Mouse (Mus musculus) heart, embryonic 16.5 days (tissue): Measurements from ENCODE around the gene Scai. TPM values are rescaled to one million over a fixed set of nuclear protein-coding genes. Genes with fewer than 3 reads are reported as not detected.
"Not testable (repeated sequence)": the region's sequence is repeated elsewhere in the genome, so short reads cannot be mapped to it uniquely, and the experiment has no call there.

ENCODE experiments used
- ATAC-seq: fragments of 200-750 bp; cut with Nextera tagmentation; replicated peaks from 2 replicates; pipeline ENCODE4 v1.8.0; 2017; ENCODE audit warnings: moderate number of reproducible peaks; ENCODE audit not compliant: insufficient read depth, low FRiP score; ENCODE audit errors: extremely low read depth
- H3K27ac ChIP-seq: fragments of 300-500 bp; sonication (generic); 2 replicates; pipeline ENCODE4 v1.5.1; 2014; ENCODE audit warnings: mild to moderate bottlenecking, low read length, control low read depth, moderate library complexity
- H3K27me3 ChIP-seq: fragments of 300-500 bp; sonication (generic); 2 replicates; pipeline ENCODE4 v1.6.1; 2014; ENCODE audit warnings: low read length, mixed read lengths; ENCODE audit not compliant: control insufficient read depth, insufficient read depth
- H3K36me3 ChIP-seq: fragments of 300-500 bp; sonication (generic); 2 replicates; pipeline ENCODE4 v1.6.1; 2014; ENCODE audit not compliant: control insufficient read depth, insufficient read depth
- H3K4me1 ChIP-seq: fragments of 300-500 bp; sonication (generic); 2 replicates; pipeline ENCODE4 v1.6.1; 2014; ENCODE audit warnings: low read length, mixed read lengths; ENCODE audit not compliant: control insufficient read depth, insufficient read depth
- H3K4me2 ChIP-seq: fragments of 300-500 bp; sonication (generic); 2 replicates; pipeline ENCODE4 v1.6.1; 2014; ENCODE audit warnings: low read depth, mild to moderate bottlenecking, control low read depth, low read length
- H3K4me3 ChIP-seq: fragments of 300-500 bp; sonication (generic); 2 replicates; pipeline ENCODE4 v1.5.1; 2014; ENCODE audit warnings: mild to moderate bottlenecking, control low read depth, low read length
- H3K9ac ChIP-seq: fragments of 300-500 bp; sonication (generic); 2 replicates; pipeline ENCODE4 v1.6.1; 2014; ENCODE audit warnings: low read length, control low read depth
- H3K9me3 ChIP-seq: fragments of 300-500 bp; sonication (generic); replicated peaks from 2 replicates; pipeline ENCODE4 v1.6.1; 2016; ENCODE audit warnings: low read length; ENCODE audit not compliant: control insufficient read depth
- WGBS: fragments of 180-500 bp; shearing (Covaris S2); extraction: QIAGEN DNeasy Blood & Tissue Kit; methylation state at CpG from one replicate; pipeline ENCODE4 v1.1.7; 2014; 5-methylcytosine and 5-hydroxymethylcytosine counted together
- polyA plus RNA-seq: library from polyadenylated mRNA; unstranded; fragments of >200 nt; fragmentation: Nextera tagmentation; extraction: Ambion mirVana; gene quantifications from 2 replicates; pipeline ENCODE4 v1.2.1, GENCODE M21; 2015

Scai gene
- 5.3 and 5.4 TPM in 2 replicates for polyA plus RNA-seq

DNA sequence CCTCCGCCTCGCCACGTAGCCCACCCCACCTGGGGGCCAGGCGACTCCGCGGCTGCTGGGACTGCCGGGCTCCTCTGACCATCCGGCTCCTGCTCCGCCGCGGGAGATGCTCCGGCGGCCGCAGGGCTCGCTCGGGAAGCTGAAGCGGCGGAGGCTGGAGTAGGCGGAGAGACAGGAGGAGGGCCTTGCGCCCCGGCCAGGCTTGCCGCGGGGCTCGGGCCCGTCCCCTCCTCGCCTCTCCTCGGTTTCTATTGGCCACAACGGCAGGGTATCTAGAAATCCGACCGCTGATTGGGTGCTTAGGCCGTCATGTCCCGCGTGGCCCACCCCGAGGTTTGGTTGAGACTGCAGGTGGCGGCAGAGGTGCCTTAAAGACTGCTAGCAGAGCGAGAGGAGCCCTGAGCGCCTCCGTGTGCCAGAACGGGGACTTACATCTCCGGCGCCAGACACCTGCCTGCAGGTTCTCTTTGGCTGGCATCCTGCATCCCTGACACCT, at the start of gene Scai:
TSS of gene Scai (minus strand) at position 174 of the 496 bp plus-strand sequence.
- H3K4me3 ChIP-seq, result peak within 1 kb of the TSS; percentile 86
- ATAC-seq, result peak; percentile 100

DNA sequence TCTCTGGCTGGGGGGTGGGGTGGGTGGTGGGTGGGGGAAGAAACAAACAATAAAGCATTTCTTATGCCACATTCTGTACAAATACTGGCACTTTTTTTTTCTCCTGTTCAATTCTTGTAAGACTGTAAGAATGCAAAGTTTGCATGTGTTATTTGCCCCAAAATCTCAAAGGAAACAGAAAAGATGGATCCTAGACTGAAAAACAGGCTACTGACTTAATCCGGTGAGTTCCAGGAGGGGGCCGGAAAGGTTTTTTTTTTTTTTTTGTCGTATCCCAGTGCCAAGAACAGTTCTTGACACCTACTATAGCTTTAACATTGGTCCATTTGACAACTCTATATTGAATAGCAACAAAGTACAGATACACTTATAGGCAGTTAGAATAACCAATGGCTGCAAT, 36.2 kb upstream of the Scai start:
- peak overlapping the region; percentile 73 for H3K4me2 ChIP-seq
- peaks cover 11% of the 10 kb centered on the region for H3K4me1 ChIP-seq
- H3K9me3 ChIP-seq, result no peaks in the 10 kb centered on the region
- peak overlapping the region; percentile 97 for H3K27ac ChIP-seq
- H3K4me3 ChIP-seq, result peak overlapping the region; percentile 89
- no peaks in the 10 kb centered on the region for H3K36me3 ChIP-seq
- no peaks in the 10 kb centered on the region for H3K27me3 ChIP-seq
- no peak for ATAC-seq
- WGBS, result 25% methylated on average over 3 of the region's 3 CpGs
- H3K9ac ChIP-seq, result peak overlapping the region; percentile 68

More for the DNA sequence above, at the start of gene Scai:
- Histone ChIP-seq H3K9me3 (no peaks in the 10 kb centered on the region), H3K4me1 (peaks cover 6% of the 10 kb centered on the region; the same call in 1 of the 2 replicates), H3K4me2 (peak within 1 kb of the TSS; percentile 95), H3K27ac (peak within 1 kb of the TSS; percentile 92), H3K36me3 (peaks cover 5% of the 10 kb centered on the region; the same call in 1 of the 2 replicates), H3K9ac (peak within 1 kb of the TSS; percentile 80), H3K27me3 (no peaks in the 10 kb centered on the region)
- 0% methylated on average over 41 of the region's 41 CpGs for WGBS

DNA sequence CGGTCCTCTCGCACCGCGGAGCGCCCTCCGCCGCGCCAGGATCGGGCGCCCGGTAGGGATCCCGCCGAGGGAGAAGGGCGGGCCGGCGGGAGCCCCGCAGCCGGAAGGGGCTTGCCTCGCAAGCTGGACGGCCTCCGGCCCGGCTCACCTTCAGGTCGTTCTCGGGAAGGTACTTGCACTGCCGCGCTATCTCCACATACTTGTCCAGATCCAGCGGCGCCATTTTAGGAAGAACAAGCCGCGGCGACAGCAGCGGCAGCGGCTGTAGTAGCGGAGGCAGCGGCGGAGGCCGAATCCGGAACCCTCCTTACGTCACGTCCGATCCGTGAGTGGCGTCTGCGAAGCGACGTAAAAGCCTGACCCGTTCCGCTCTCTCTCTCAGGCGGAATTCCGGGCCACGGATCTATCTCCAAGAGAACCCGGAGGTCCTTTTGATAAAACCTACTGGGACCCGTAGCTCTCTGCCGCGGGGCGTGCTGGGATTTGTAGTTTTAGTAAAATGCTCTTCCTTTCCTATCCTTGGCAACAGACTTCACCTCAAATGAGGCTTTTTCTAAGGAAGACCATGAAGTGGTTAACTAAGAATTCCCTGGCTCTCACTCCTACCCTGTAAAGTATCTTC, 35.6 kb upstream of the Scai start, which contains the start of gene Ppp6c:
TSS of gene Ppp6c (minus strand) at position 433 of the 622 bp plus-strand sequence.
- Histone ChIP-seq H3K4me2 (peak within 1 kb of the TSS; percentile 73), H3K36me3 (no peaks in the 10 kb centered on the region), H3K27ac (peak within 1 kb of the TSS; percentile 97), H3K4me1 (peaks cover 11% of the 10 kb centered on the region), H3K9me3 (no peaks in the 10 kb centered on the region), H3K9ac (peak within 1 kb of the TSS; percentile 94), H3K4me3 (peak within 1 kb of the TSS; percentile 89), H3K27me3 (no peaks in the 10 kb centered on the region)
- peak; percentile 98 for ATAC-seq
- under 1% methylated on average over 56 of the region's 56 CpGs for WGBS

DNA sequence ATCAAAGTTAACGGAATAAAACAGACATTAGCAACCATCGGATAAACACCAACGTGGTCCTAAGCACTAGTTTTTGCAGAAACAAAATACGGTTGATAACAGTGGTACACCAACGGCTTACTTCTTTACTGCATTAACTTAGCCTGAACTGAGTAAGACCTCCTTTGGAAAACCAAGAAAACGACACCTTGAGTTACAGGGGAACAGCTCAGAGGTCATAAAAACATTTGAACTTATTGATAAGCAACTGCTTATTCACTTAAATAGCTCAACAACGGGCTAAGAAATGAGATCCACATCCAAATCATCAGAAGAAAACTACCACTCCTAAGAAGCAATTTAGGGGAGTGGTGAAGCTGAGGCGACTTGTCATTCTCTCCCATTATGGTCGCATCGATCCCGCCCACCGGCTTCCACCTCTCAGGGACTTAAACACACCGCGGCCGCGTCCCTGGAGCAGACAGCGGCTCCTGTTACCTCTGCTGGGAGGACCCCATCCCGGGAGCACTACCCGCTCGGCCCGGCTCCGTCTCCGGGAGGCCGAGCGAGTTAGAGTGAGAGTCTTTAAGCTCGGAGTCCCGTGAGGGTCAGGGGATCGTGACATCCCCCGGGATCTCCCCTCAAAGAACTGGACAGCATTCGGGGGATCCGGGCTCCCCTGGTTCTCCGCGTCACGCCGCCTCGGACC, 34.9 kb upstream of the Scai start:
- peaks cover 11% of the 10 kb centered on the region for H3K4me1 ChIP-seq
- H3K9me3 ChIP-seq, H3K27me3 ChIP-seq, H3K36me3 ChIP-seq: not testable (repeated sequence)
- peak overlapping the region; percentile 89 for H3K4me3 ChIP-seq
- peak overlapping the region; percentile 97 for H3K27ac ChIP-seq
- WGBS, result 3% methylated on average over 29 of the region's 36 CpGs
- peak overlapping the region; percentile 94 for H3K9ac ChIP-seq
- peak; percentile 43 for ATAC-seq
- peak overlapping the region; percentile 71 for H3K4me2 ChIP-seq

DNA sequence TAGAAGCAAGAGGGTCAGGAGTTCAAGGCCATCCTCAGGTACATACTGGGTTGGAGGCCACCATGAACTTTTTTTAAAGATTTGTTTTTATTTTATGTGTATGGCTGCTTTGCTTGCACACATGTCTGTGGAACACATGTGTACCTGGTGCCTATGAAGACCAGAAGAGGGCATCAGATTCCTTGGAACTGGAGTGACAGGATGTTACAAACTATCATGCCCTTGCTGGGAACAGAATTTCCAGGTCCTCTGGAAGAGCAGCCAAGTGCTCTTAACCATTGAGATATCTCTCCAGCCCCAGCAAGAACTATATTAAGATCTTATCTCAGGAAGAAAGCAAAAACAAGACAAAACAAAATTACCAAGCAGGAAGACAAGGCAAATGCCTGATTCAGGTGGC, 34.1 kb upstream of the Scai start:
- H3K4me3 ChIP-seq, result peak overlapping the region; percentile 89
- peak overlapping the region; percentile 71 for H3K4me2 ChIP-seq
- no peaks in the 10 kb centered on the region for H3K27me3 ChIP-seq
- H3K36me3 ChIP-seq, result no peaks in the 10 kb centered on the region
- peaks cover 11% of the 10 kb centered on the region for H3K4me1 ChIP-seq
- H3K9ac ChIP-seq, result no peak overlapping the region
- ATAC-seq, result no peak
- no peaks in the 10 kb centered on the region for H3K9me3 ChIP-seq
- H3K27ac ChIP-seq, result no peak overlapping the region

DNA sequence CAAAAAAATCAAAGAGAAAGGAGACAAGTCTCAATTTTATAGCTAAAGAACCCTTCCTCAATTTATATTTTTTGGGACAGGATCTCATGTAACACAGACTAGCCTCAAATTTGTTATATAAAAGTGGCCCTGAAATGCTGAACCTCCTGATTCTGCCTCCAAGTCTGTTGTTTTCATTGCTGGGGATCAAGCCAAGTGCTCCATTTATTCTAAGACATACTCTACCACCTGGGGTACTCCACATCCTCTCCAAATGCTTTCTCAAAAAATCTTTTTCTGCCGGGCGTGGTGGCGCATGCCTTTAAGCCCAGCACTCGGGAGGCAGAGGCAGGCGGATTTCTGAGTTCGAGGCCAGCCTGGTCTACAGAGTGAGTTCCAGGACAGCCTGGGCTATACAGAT, 29.5 kb upstream of the Scai start:
- no peak for ATAC-seq
- Histone ChIP-seq H3K36me3 (no peaks in the 10 kb centered on the region), H3K4me2 (no peak overlapping the region), H3K9ac (no peak overlapping the region), H3K27ac (no peak overlapping the region), H3K9me3 (no peaks in the 10 kb centered on the region), H3K4me1 (peaks cover 14% of the 10 kb centered on the region), H3K27me3 (no peaks in the 10 kb centered on the region), H3K4me3 (no peak overlapping the region)
- WGBS, result 92% methylated on average over 6 of the region's 6 CpGs

DNA sequence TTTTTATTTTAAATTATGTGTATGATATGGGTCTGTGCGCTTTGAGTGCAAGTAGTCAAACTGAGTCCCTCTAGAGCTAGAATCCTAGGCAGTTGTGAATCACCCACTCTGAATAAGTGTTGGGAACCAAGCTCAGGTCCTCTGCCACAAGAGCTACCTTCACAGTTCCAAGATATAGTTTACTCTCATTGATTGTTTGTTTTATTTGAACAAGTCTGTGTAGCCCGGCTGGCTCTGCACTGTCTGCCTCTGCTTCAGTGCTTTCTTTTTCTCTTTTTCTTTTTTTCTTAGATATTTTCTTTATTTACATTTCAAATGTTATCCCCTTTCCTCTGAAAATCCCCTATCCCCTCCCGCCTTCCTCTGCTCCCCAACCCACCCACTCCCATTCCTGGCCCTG, 28.5 kb upstream of the Scai start:
- no peak for ATAC-seq
- 88% methylated on average over 3 of the region's 3 CpGs for WGBS
- Histone ChIP-seq H3K9ac (no peak overlapping the region), H3K4me3 (no peak overlapping the region), H3K4me1 (peaks cover 8% of the 10 kb centered on the region; the same call in 1 of the 2 replicates), H3K36me3 (no peaks in the 10 kb centered on the region), H3K27me3 (no peaks in the 10 kb centered on the region), H3K27ac (no peak overlapping the region), H3K9me3 (no peaks in the 10 kb centered on the region), H3K4me2 (no peak overlapping the region)

DNA sequence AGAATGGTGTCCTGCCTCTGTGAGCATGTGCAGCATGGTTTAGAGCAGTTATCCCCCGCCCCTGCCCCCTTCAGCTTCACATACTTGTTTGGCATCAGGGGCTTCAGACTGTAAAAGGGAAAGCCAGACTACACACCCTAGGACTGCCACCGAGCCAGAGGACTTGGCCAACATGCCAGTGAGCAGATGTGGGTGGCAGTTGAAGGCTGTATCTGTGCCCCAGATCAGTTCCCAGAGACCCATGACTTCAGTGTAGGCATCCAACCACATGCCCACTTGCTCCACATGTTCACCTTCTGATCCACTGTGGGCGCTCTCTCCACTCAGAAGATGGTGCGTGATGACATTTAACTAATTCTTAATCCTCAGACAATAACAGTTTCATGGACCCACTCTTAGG, 26.6 kb upstream of the Scai start:
- 96% methylated on average over 4 of the region's 4 CpGs for WGBS
- no peak overlapping the region for H3K4me2 ChIP-seq
- ATAC-seq, result no peak

DNA sequence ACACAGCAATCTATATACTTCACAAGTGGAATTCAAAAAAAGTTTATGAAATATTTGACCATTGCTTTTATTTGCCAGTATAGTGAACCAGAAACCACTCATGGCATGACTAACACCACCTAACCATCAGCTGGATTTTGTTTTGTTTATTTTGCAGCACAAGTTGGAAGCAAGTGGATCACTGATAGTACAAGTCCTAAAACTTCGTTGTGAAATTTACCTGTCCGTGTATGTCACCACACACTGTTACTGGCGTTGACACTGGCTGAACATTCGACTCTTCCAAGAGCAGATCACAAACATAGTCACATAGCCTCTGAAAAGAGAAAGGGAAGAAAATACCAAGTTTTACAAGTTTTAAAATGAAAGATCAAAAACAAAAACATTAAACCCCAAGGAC, 20.2 kb upstream of the Scai start:
- Histone ChIP-seq H3K9me3 (no peaks in the 10 kb centered on the region), H3K27me3 (no peaks in the 10 kb centered on the region), H3K27ac (no peak overlapping the region), H3K4me1 (peaks cover 6% of the 10 kb centered on the region; the same call in 1 of the 2 replicates), H3K36me3 (no peaks in the 10 kb centered on the region; the same call in 1 of the 2 replicates), H3K9ac (no peak overlapping the region), H3K4me2 (no peak overlapping the region), H3K4me3 (no peak overlapping the region)
- 90% methylated on average over 4 of the region's 4 CpGs for WGBS
- no peak for ATAC-seq

More for the DNA sequence above, 26.6 kb upstream of the Scai start:
- H3K9me3 ChIP-seq, result no peaks in the 10 kb centered on the region
- H3K27ac ChIP-seq, result no peak overlapping the region
- H3K27me3 ChIP-seq, result no peaks in the 10 kb centered on the region
- no peak overlapping the region for H3K9ac ChIP-seq
- no peaks in the 10 kb centered on the region for H3K36me3 ChIP-seq
- peaks cover 6% of the 10 kb centered on the region; the same call in 1 of the 2 replicates for H3K4me1 ChIP-seq
- H3K4me3 ChIP-seq, result no peak overlapping the region
